In genomic region chr2:144156456-144157211, GRCm38 (mm10) we compare ENCODE assay signal across 20 mouse cellular contexts.
DNase-seq lines count a peak whose midpoint lies in the region; ATAC-seq and TF ChIP-seq lines count a peak whose summit lies in the region.
"Had no signal": no experiment of that assay in that cellular context is flagged by ENCODE, and none has a peak within 500 bp of the region (broad histone marks: within the 10 kb centered on the region; RNA-seq: fewer than 3 reads in every experiment).

No protein-coding gene starts in this region.

- no peak overlapping the region for H3K9ac ChIP-seq in kidney, embryonic 16.5 days (replicated peaks; ENCODE audit: low read length)
- no peak overlapping the region for H3K9ac ChIP-seq in intestine, embryonic 16.5 days (ENCODE audit: low read depth, low read length)
- H3K9ac ChIP-seq in lung, postnatal 0 days (replicated peaks; ENCODE audit: low read depth), result no peak overlapping the region
- H3K9ac ChIP-seq: forebrain, embryonic 15.5 days; liver, embryonic 14.5 days had no signal

- H3K27me3 ChIP-seq in kidney, embryonic 16.5 days (ENCODE audit: insufficient read depth, low read length), result no peaks in the 10 kb centered on the region
- H3K27me3 ChIP-seq in intestine, embryonic 16.5 days (replicated peaks; ENCODE audit: control insufficient read depth, insufficient read depth, low read length), result no peaks in the 10 kb centered on the region
- H3K27me3 ChIP-seq in lung, postnatal 0 days (replicated peaks; ENCODE audit: insufficient read depth, low read length), result no peaks in the 10 kb centered on the region

- no peak overlapping the region for H3K4me3 ChIP-seq in kidney, embryonic 16.5 days (ENCODE audit: low read length)
- no peak overlapping the region for H3K4me3 ChIP-seq in intestine, embryonic 16.5 days (ENCODE audit: low read length)
- H3K4me3 ChIP-seq in lung, postnatal 0 days (ENCODE audit: low read depth, low read length), result no peak overlapping the region
- H3K4me3 ChIP-seq: embryonic facial prominence, embryonic 10.5 days; forebrain, embryonic 15.5 days; gastrocnemius, adult 2 months had no signal

- no peaks in the 10 kb centered on the region for H3K36me3 ChIP-seq in kidney, embryonic 16.5 days (ENCODE audit: insufficient read depth, low read length)
- H3K36me3 ChIP-seq in intestine, embryonic 16.5 days (ENCODE audit: control insufficient read depth, insufficient read depth, low read length), result no peaks in the 10 kb centered on the region
- no peaks in the 10 kb centered on the region for H3K36me3 ChIP-seq in lung, postnatal 0 days (ENCODE audit: insufficient read depth, low read length)
- H3K36me3 ChIP-seq: embryonic facial prominence, embryonic 10.5 days; forebrain, embryonic 15.5 days had no signal

- peaks cover 39% of the 10 kb centered on the region for H3K4me1 ChIP-seq in kidney, embryonic 16.5 days (ENCODE audit: insufficient read depth, low read length)
- H3K4me1 ChIP-seq in intestine, embryonic 16.5 days (ENCODE audit: control insufficient read depth, insufficient read depth, low read length), result peaks cover 34% of the 10 kb centered on the region
- peaks cover 6% of the 10 kb centered on the region; the same call in 1 of the 2 replicates for H3K4me1 ChIP-seq in lung, postnatal 0 days (ENCODE audit: insufficient read depth, low read depth, low read length)

- TF ChIP-seq EP300 in lung, postnatal 0 days (IDR thresholded peaks at IDR 0.05), result no peak

- 48% methylated on average over 7 of the region's 7 CpGs for WGBS in kidney, embryonic 16.5 days
- 53% methylated on average over 7 of the region's 7 CpGs for WGBS in intestine, embryonic 16.5 days
- WGBS in lung, postnatal 0 days, result 63% methylated on average over 7 of the region's 7 CpGs

- no peak overlapping the region for H3K27ac ChIP-seq in kidney, embryonic 16.5 days (ENCODE audit: low read length)
- no peak overlapping the region for H3K27ac ChIP-seq in intestine, embryonic 16.5 days (ENCODE audit: low read length)
- H3K27ac ChIP-seq in lung, postnatal 0 days (ENCODE audit: low read length), result no peak overlapping the region
- H3K27ac ChIP-seq: embryonic facial prominence, embryonic 10.5 days; forebrain, embryonic 15.5 days; gastrocnemius, adult 2 months; liver, embryonic 14.5 days had no signal

- no peaks in the 10 kb centered on the region for H3K9me3 ChIP-seq in kidney, embryonic 16.5 days (ENCODE audit: low read length)
- H3K9me3 ChIP-seq in intestine, embryonic 16.5 days (ENCODE audit: control insufficient read depth, low read length), result no peaks in the 10 kb centered on the region
- H3K9me3 ChIP-seq in lung, postnatal 0 days (ENCODE audit: low read length), result no peaks in the 10 kb centered on the region
- H3K9me3 ChIP-seq: embryonic facial prominence, embryonic 10.5 days; forebrain, embryonic 15.5 days had no signal

- peak; percentile 7; the same call in 1 of the 2 replicates for ATAC-seq in kidney, embryonic 16.5 days (ENCODE audit: low FRiP score, low TSS enrichment)
- ATAC-seq in intestine, embryonic 16.5 days, result peak; percentile 41
- no peak for ATAC-seq in lung, postnatal 0 days
- ATAC-seq: forebrain, embryonic 15.5 days had no signal

- no peak for DNase-seq in kidney, adult 8-10 months
- DNase-seq in ES-CJ7 (ENCODE audit: low read depth, low spot score) (peak; percentile 24), R1 (ENCODE audit: low read depth, low spot score) (peak; percentile 13)
- no peak for DNase-seq in lung, postnatal 0 days (ENCODE audit: low spot score)
- no peak for DNase-seq in left cerebral cortex, postnatal 4 days
- no peak for DNase-seq in kidney, adult 18-20 months
- DNase-seq: adrenal gland, postnatal 14 days; cerebellum, adult 11-12 months; cerebellum, postnatal 25 days; gastrocnemius, adult 2 months; heart, adult 11 months; kidney, postnatal 25 days; layer of hippocampus, adult 9-11 months; lung, postnatal 10 days; thymus, adult 18-20 months had no signal

- intact Hi-C loops in left cerebral cortex, postnatal 4 days (cut with DNase I), result no loop called here

- no peak overlapping the region for H3K4me2 ChIP-seq in kidney, embryonic 16.5 days (replicated peaks; ENCODE audit: low read depth, low read length)
- no peak overlapping the region for H3K4me2 ChIP-seq in intestine, embryonic 16.5 days (ENCODE audit: low read depth, low read length)
- no peak overlapping the region for H3K4me2 ChIP-seq in lung, postnatal 0 days (replicated peaks; ENCODE audit: low read depth, low read length)
- H3K4me2 ChIP-seq: forebrain, embryonic 15.5 days had no signal

- TF ChIP-seq CTCF in lung, postnatal 0 days (IDR thresholded peaks at IDR 0.05), result no peak

Comparison
In these comparisons a context has a peak if more than half of its experiments do, and no peak if none do; other contexts are left out.
1. DNase-seq: peak in ES-CJ7 (single experiment) and R1 (single experiment); none in kidney, adult 8-10 months (0 of 2), lung, postnatal 0 days (single experiment), left cerebral cortex, postnatal 4 days (single experiment) and kidney, adult 18-20 months (single experiment).